Mouse (Mus musculus): Measurements from ENCODE around the gene Crybg3. TPM values are rescaled to one million over a fixed set of nuclear protein-coding genes. Genes with fewer than 3 reads are reported as not detected.
A peak's percentile ranks its signal among the peaks of the same experiment; 100 is the strongest.

Crybg3 gene
- total RNA-seq, 4 experiments from 2014 or later: 24.3 to 38.5 (median 31.2) TPM

DNA sequence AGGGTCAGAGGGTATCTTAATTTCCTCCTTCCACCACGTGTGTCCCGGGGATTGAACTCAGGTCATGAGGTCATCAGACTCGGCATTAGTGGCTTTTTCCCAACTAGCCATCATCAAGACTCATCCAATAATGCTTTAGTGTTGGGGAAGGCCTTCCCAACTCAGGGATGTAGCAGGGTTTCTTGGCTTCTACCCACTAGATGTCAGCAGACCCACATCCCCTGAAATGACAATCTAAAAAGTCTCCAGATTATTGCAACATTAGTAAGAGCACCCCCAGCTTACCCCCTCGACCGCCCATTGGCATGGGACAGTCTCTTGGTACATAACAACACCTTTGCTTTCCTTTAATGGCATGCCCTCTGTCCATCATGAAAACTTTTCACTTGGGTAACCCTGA lies 65.1 kb downstream of the Crybg3 start:
- DNase-seq (ENCODE audit: low spot score in 2 of 2): no peak

DNA sequence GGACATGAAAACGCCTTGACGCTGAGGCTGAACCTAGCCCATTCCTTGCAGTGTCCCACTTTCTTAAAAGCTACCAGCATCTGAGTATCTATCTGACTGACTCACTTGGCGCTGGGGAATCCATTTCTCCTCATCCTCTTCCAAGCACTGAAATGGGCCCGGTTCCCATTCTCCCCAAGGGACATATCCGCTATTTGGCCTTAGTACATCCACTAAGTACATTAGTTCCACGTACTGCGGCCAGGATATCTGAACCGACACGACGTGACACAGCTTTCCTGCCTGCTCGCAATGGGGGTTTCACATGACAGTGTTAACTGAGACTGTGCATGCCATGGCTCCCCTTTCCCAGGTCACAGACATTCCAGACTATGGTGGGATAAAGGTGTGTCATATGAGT lies 66.4 kb downstream of the Crybg3 start:
- DNase-seq (ENCODE audit: low spot score in 2 of 2): peak; percentile 69 to 74

DNA sequence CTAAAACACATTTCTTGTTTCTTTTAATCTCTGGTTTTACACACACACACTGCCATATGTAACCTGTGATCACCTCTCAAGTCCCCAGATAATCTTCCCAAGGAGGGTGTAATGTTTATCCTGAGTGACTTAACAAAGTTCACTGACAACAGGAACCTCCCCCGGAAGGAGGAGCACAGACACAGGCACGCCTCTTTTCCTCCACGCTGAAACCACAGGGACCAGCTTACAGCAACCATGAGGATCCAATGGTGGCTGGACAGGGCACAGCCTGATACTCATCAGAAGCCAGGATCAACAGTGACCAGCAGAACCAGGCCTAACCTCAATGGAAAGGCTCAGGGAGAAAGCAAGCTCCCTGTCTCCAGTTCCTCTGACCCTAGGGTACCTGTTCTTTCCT lies 68.2 kb downstream of the Crybg3 start:
- DNase-seq (ENCODE audit: low spot score in 2 of 2): no peak

DNA sequence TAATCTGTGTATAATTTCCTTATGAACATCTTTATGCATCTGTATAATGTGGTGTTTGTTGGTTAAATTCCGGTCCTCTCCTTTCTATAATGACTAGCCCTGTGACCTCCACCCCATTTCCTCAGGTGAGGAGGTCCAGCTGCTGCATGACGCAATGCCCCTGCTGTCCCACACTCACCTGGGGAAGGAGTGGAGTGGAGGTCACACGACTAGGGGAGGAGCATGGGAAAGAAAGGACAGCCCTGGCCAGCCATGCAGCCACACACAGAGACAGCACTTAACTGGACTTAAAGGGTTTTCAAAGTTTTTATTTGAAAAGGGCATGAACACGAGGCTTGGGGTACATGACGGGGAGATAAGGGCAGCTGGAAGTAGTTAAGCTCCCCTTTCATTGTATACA lies 69.5 kb downstream of the Crybg3 start:
- DNase-seq (ENCODE audit: low spot score in 2 of 2): no peak

DNA sequence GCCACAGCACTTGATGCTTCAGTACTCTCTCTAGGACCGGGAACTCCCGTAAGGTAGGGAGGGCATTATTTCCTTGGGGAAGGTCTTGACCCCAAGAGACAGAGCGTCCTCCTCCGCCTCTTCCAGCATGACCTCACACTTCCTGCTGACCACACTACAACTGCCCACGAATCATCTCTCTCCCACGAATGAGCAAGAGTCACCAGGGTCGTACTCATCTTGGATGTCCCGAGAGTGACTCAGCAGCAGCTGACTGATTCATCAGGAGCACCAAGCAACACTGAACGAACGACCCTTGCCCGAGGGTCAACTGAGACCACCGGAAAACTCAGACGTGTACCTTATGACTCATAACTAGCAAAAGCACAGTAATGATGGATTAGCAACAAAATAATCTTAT lies 71.2 kb downstream of the Crybg3 start:
- DNase-seq (ENCODE audit: low spot score in 2 of 2): no peak

DNA sequence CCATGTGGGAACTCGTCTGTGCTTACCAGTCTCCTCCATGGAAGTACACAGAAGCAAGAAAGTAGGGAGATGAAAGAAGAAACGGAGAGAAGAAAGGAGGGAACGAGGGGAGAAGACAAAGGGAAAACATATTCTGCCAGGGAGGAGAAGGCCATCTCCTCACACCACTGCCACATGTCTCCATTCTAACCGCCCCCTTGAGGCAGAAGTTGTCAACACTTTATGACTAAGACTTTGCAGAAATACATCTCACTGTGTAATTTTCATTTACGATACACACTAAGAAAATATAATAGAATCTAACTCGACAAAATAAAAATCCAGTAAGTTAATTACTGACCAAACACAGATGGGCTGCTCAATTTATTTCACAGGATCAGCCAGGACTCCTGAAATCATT lies 73.8 kb downstream of the Crybg3 start:
- DNase-seq (ENCODE audit: low spot score in 2 of 2): no peak

DNA sequence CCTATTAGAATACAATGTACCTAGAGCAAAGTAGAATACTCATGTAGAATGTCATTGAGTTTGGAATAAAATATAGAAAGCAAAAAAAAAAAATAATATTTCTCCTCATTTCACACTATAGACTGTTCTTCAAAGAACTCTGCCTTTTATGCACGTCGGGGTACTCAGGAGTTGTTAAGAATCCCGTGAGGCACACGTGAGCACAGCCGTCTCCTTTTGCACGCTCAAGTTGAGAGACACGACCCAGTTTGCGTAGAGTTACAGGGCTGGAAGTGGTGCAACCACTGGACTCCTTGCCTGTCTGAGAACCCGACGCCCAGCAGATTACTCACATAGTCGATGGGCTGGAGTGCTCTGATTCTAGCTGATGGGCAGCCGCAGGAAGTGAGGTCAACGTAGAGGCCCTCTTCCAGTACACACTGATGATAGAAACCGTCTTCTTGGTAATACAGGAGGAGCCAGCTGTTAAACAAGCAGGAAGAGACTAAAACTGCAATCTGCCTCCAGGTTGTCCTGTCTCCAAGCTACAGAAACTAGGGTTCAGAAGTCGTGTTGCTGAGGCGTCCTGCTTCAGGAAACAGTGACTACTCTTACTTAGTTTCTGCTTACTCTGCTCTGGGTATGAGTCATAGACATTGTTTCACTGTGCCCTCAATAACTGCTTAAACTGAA lies 78.9 kb downstream of the Crybg3 start:
- no peak for DNase-seq (ENCODE audit: low spot score in 2 of 2)

DNA sequence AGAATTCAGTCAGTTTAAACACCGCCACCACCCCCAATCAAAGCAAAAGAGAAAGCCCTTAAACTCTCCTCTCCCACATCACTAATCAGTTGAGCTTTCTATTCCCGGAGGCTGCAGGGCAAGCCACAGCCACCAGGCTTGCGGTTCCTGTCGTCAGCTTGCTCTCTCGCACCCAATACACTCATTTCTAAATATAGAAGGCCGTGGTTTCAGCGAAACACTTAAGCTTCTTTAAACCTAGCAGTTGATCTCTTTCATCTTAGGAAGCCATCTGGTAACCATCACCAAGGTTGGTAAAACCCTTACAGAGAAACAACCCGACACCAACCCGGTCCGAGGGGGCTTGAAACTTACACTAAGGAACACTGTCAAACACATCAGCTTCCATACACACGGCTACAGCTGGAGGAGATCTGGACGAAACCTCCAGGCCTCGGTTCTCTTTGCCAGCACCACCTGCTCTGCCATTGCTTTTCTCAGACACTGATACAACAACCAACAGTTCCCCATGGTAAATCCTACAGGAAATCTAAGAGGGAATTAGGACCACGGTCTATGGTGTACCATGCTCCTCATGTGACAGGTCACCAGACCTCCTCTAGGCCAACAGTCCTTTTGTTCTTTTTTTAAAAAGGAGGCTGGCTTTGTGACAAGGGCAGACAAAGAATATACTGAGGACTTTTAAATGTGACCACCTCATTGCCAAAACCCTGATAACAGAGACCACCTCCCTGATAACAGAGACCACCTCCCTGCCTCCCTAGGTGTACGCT lies 83.1 kb downstream of the Crybg3 start:
- no peak for DNase-seq (ENCODE audit: low spot score in 2 of 2)

DNA sequence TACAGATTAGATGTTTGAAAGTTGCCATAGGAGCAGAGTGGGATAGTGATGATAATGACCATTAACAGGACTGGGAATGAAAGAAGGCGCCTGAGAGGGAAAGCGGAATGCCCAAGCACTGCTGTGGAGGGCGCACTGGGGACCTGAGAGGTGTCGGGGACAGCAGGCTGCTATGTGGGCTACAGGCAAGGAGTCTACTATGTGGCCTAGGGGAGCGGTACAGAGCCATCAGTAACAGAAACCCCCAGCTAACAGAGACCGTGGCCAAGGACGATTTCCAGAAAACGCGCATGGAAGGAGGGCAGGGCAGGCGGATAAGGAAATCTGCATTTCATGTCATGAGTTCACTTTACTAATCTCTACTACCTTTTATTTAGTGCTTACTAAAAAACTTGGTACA lies 83.8 kb downstream of the Crybg3 start:
- DNase-seq (ENCODE audit: low spot score in 2 of 2): no peak

DNA sequence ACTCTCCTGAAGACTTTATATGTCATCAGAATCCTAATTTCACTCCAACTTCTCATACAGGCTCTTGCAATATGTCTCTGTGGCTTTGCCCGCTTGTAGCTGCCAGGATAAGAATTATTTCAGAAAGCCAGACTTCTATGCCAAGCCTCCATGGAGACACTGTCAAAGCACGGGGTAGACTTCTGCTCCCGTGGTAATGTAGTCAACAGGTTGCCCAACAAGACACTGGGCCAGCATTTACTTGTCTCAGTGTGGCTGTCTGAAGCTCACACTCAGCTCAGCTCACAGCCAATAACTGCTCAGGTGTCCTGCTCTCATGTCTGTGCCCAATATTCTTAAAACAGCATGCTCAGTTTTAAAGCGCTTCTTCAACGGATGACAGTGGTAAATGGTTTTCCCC lies 85.6 kb downstream of the Crybg3 start:
- peak in 1 of 2 experiments; percentile 31 for DNase-seq (ENCODE audit: low spot score in 2 of 2)

DNA sequence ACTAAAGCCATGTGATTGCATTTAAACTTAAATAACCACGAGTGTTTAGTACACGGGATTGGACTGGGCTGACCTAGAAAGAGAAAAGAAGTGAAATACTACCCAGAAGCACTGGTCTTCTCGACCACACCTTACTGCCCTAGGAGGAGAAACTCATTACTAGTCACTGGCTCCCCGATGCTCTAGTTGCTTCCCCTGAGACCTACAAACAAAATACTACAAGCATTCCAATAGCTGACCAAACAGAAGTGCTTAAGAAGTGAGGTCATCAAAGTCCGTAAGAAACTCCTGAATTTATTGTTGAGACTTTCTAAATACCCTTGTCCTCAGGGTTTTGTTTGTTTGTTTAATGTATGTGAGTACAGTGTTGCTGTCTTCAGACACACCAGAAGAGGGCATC lies 90.9 kb downstream of the Crybg3 start:
- no peak for DNase-seq (ENCODE audit: low spot score in 2 of 2)

DNA sequence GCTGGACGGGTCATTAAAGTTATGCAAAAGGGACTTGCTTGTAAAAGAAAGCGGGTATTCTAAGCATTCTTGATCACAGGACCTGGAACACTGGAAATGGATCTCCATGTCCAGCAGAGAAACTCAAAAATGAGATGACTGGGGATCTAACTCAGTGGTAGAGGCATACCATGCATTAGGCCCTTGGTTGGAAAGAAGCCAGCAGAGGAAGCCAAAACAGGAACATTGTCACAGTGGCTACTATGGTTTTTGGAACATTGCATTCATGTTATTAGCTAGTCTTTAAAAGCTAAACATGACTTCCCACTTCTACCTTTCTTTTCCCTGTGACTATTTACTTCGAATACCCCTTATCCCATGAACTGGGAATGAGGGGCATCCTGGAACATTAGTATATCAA lies 101.6 kb downstream of the Crybg3 start:
- DNase-seq (ENCODE audit: low spot score in 2 of 2): no peak

DNA sequence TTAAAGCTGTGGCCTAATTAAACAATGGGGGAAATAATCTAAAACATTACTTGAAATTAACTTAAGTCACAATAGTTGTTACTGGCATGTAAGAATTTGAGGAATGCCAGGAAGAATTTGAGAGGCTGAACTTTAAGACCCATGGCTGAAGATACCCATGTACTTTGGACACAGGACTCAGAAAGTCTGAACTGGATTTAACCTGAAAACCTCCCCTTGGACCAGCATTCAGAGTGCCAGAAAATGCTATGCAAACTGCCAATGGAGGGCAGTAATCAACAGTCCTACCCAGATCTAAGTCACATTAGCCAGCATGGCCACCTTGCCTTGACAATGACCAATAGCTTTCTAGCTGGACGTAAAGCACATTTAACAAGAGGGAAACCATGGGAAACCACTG lies 102.8 kb downstream of the Crybg3 start:
- DNase-seq (ENCODE audit: low spot score in 2 of 2): no peak

DNA sequence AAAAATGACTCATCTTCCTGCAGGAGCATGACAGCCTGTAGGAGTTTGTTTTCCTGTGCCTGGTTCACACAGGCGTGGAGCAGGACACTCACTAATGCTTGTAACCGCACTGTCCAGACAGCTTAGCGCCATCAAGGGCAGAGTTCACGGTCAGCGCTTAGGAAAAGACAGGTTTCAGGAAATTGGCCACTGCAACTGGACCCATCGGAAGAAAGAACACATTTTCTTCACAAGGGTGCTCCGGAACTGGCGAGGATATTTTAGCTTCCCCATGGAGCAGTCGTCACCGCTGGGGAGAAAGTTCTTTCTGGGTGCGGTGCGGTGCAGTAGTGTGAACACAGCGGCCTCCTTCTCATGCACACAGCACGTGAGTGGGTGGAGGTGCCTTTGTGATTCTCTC lies 107.6 kb downstream of the Crybg3 start:
- no peak for DNase-seq (ENCODE audit: low spot score in 2 of 2)

DNA sequence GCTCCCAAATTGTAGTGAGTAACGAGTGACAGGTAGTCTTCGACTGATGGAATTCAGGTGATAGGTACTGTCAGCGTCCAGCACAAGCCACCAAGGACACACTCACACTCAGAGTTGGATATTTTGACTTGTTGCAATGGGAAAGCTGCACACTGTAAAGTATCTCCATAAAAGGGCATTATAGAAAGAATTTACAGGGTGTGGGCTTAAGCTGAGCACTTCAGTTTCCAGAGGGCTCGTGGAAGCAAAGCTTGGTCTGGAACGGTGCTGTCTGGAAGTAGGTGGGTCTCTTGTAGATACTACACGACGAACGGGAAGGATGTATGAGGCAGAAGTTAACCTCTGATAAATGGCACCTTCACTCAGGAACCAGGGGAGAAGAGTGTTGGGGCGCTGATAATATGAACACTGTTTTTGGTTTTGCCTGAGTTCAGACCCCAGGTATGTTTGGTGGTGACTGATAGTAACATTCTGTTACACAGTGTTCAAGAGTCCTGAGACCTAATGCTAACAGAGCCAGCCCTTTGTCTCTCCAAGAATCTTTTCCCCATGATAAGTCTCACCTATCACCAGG lies 112.7 kb downstream of the Crybg3 start:
- no peak for DNase-seq (ENCODE audit: low spot score in 2 of 2)

DNA sequence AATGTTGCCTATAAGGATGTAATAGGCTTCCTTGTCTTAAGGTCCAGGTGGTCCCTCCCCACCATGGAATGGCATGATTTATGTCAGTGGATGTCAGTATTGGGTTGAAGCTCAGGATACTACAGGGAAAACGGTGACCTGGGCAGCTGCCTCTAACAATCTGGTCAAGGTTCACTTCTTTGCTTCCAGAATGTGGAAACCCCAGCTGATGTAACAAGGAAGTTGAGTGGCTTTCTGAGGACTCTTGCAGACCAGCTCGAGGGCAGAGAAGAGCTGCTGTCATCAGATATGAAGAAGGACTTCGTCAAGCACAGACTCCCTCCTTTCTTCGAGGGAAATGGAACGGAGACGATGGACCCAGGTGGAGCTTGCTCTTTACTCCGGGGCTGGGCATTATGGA lies 113.5 kb downstream of the Crybg3 start:
- DNase-seq (ENCODE audit: low spot score in 2 of 2): no peak

DNA sequence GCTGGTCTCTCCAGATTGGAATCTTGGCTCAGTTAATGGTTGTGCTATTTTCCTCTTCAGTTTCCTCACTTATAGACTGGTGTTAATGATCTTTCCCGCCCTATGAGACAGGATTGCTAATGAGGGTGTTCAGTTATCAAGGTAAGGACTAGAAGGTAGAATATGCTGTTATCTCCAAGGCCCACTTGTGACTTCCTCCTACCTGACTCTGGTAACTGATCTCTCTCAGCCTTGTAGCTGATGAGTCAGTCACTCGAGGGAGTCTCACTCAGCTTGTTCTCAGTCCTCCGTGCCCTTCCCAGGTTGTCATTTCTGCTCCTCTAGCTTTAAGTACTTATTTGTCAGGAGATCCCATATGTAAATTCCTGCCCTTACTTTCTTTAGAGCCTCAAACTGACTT lies 122.8 kb downstream of the Crybg3 start:
- DNase-seq (ENCODE audit: low spot score in 2 of 2): no peak

DNA sequence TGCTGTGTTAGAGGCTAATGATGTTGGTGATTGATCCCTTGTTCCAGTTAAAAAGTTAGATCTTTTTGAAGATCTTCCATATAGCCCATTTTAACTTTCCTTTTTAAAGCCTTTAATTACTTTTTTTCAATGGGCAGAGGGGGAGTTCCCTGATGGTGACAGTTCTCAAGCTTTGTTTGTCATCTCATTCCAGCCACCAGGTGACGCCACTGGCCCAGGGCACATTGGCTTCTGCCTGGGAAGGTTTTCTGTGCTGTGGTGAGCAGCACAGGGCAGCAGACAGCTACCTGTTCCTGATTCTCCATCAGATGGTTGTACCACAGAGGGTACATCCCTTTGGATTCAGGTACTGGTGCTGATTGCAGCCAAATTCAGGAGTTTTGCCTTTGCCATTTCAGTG lies 126.0 kb downstream of the Crybg3 start:
- peak; percentile 40 to 41 for DNase-seq (ENCODE audit: low spot score in 2 of 2)

DNA sequence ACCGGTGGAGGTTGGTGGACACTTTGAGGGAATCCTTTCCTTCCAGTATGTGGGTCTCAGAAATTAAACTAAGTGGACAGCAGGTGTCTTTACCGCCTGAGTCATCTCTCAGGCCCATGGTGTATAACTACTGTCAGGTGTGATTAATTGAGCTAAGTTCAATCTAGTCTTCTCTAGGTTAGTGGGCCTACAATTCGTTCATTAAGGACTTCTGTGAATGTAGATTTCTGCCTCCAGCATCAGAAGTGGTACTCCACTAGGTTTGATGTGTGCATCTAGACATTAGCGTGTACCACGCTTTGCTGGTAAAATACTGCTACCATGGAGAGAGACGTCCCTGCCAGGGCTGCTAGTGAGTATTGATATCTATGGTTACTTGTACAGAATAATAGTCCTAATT lies 128.2 kb downstream of the Crybg3 start:
- no peak for DNase-seq (ENCODE audit: low spot score in 2 of 2)

DNA sequence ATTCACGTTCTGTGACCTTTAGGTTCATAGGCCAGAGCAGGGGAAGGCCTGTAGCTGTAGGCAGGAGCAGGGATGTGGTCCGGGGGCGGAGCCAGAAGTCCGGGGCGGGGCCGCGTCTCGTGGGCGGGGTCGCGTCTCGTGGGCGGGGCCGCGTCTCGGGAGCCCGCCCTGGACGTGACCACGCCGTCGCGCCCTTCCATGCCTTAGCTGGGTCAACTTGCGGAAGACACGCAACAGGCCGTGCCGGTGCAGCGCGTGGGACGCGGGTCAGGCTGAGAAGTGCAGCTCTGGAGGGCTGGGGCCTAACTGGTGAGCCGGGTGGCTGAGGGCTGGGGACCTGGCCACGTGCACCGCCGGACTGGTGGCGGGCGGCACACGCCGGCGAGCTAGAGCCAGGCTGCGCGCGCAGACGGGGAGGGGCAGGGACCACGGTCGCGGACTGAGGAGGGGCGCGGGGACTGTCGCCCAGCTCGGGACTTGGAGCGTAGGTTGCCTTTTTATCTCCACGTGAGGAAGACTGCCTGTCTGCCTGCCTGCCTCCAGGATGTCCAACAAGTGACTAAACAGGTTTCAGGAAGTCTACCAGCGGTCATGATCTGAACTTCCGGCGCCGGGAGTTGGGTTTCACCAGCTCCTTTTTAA lies 129.0 kb downstream of the Crybg3 start, which contains the start of gene Riox2:
Riox2 (plus strand) TSS at position 139 of the 642 bp plus-strand sequence.
- peak; percentile 74 to 75 for DNase-seq (ENCODE audit: low spot score in 2 of 2)

DNA sequence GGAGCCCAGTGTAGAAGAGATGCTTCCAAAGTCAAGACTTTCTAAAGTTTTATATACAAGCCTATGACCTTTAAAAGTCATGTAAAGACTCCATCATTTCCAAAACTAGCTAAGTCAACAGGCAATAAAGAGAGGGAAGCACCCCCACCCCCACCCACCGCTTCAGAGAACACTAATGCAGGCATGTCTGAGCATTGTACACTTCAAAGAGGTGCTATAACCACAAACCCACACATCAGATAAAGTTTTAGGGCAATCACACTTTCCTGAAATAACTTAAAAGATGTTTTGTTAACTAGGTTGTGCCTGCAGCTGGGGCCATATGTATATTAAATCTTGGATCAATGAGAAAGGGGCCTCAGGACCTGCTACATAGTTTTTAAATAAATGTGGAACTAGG lies 130.9 kb downstream of the Crybg3 start:
- no peak for DNase-seq (ENCODE audit: low spot score in 2 of 2)

DNA sequence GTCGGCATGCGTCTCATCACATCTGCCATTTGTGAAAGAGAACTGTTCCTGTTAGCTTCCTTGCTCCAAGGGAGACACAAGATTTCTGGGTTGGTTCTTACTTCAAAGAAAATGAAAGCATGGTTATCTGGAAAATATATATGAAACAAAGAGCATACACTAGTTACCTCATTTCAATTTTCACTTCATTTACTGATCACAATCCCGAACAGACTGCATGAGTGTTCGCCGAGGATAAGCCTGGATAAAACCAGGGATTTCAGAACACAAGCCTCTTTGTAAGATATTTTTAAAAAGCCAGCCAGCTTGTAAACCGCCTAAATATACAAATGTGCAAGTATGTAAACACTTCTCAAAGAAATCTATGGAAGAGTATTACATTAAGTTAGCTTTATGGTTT lies 136.8 kb downstream of the Crybg3 start:
- DNase-seq (ENCODE audit: low spot score in 2 of 2): no peak

All from gastrocnemius, adult 8-10 months (tissue).